Mouse (Mus musculus): ENCODE results near the gene Mrpl23. TPM values are rescaled to one million over a fixed set of nuclear protein-coding genes. Genes with fewer than 3 reads are reported as not detected.

Gene Mrpl23
- 10 to 100 TPM; 12.0 to 12.3 TPM for total RNA-seq (2023)

GRCm38 (mm10) chr7:142532671-142533058, at the start of gene Mrpl23:
TSS of gene Mrpl23 (plus strand) at chr7:142532686.

GRCm38 (mm10) chr7:142498575-142498974, 33.9 kb upstream of the Mrpl23 start, which contains the start of gene Tnnt3:
TSS of gene Tnnt3 (plus strand) at chr7:142498836.

Other genes starting within 250 kb of the Mrpl23 start
- not detected for gene Krtap5-1, start 235.6 kb upstream of the Mrpl23 start, total RNA-seq (2023)
- gene Krtap5-4, start 229.1 kb upstream of the Mrpl23 start, total RNA-seq (2023): not detected
- gene Ifitm10, start 158.9 kb upstream of the Mrpl23 start, total RNA-seq (2023): under 1 TPM in 1 of 2 experiments, not detected in 1; 0.70 TPM
- gene Gm49369, start 150.0 kb upstream of the Mrpl23 start, total RNA-seq (2023): 1 to 10 TPM in 1 of 2 experiments, not detected in 1; 4.8 TPM
- 10 to 100 TPM; 61.8 to 67.8 TPM for gene Ctsd, start 144.6 kb upstream of the Mrpl23 start, total RNA-seq (2023)
- not detected for gene Syt8, start 97.8 kb upstream of the Mrpl23 start, total RNA-seq (2023)
- 1 to 10 TPM; 3.3 to 7.1 TPM for gene Tnni2, start 90.9 kb upstream of the Mrpl23 start, total RNA-seq (2023)
- gene Lsp1, start 71.9 kb upstream of the Mrpl23 start, total RNA-seq (2023): 100 to 1,000 TPM; 852 to 856 TPM
- gene Tnnt3, start 33.9 kb upstream of the Mrpl23 start, total RNA-seq (2023): 10 to 100 TPM; 35.7 to 36.8 TPM
- gene Igf2, start 134.1 kb downstream of the Mrpl23 start, total RNA-seq (2023): not detected
- gene Gm49394, start 137.3 kb downstream of the Mrpl23 start, total RNA-seq (2023): not detected
- not detected for gene Ins2, start 210.7 kb downstream of the Mrpl23 start, total RNA-seq (2023)

Measured in B cell, adult 67 days (primary cell).